Mouse (Mus musculus) MEL (cell line): Measurements from ENCODE around the gene Mycbp2.

Source experiments
- CTCF ChIP-seq, 3 experiments: IDR thresholded peaks in 2 of 3; conservative IDR thresholded peaks in 1 of 3; 2 replicates each; pipeline ENCODE4 v1.5.1; 2011 to 2012; ENCODE audit warnings: low read length in 3 of 3, low read depth in 2 of 3, mild to moderate bottlenecking in 2 of 3, improper control_type of control experiment in 1 of 3, inconsistent platforms in 1 of 3, mixed read lengths in 1 of 3, moderate library complexity in 1 of 3; ENCODE audit not compliant: control insufficient read depth in 1 of 3, insufficient read depth in 1 of 3, poor library complexity in 1 of 3, severe bottlenecking in 1 of 3
- E2F4 ChIP-seq: IDR thresholded peaks from 2 replicates; pipeline ENCODE4 v1.6.1; 2011; ENCODE audit warnings: low read depth, low read length, improper control_type of control experiment, borderline replicate concordance
- EP300 ChIP-seq, 2 experiments: IDR thresholded peaks; 2 replicates each; pipeline ENCODE4 v1.6.1; 2011; ENCODE audit warnings: improper control_type of control experiment in 2 of 2, low read length in 2 of 2, low read depth in 1 of 2, mild to moderate bottlenecking in 1 of 2
- KAT2A ChIP-seq: conservative IDR thresholded peaks from 2 replicates; pipeline ENCODE4 v1.6.1; 2012; ENCODE audit warnings: low read depth, low read length, improper control_type of control experiment, inconsistent platforms
- MAFK ChIP-seq: IDR thresholded peaks from 2 replicates; pipeline ENCODE4 v1.6.1; 2011; ENCODE audit warnings: low read depth, mild to moderate bottlenecking, low read length, improper control_type of control experiment, borderline replicate concordance
- ZC3H11A ChIP-seq: IDR thresholded peaks from 2 replicates; pipeline ENCODE4 v1.6.1; 2012; ENCODE audit warnings: low read depth, mild to moderate bottlenecking, inconsistent platforms, low read length, improper control_type of control experiment

DNA sequence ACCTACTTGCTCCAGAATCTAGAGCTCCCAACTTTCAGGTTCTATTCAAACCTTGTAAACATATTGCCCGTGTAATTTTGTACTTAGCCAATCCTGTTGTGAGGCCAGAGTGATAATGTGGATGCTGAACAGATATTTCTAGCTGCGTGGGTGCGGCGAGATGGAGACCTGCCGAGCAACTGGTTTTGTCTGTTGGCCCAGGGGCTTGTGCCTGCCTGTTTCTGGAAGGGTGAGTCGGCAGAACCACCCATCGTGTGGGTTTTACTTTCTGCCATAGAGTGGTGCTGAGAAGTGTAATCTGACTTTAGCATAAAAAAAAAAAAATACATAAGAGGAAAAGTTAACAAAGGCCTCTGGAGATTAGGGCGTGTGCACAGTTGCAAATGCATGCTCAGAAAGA is 40.3 kb upstream of the Mycbp2 start:
- no peak for TF ChIP-seq ZC3H11A
- no peak for TF ChIP-seq KAT2A
- TF ChIP-seq CTCF (IDR thresholded peaks at IDR 0.05 in 2 of 3, conservative IDR thresholded peaks at IDR 0.05 in 1 of 3; ENCODE audit: control insufficient read depth in 1 of 3, insufficient read depth in 1 of 3, low read depth in 2 of 3, low read length in 3 of 3, poor library complexity in 1 of 3, severe bottlenecking in 1 of 3), result no peak
- no peak for TF ChIP-seq E2F4
- no peak for TF ChIP-seq MAFK
- TF ChIP-seq EP300 (IDR thresholded peaks at IDR 0.05; ENCODE audit: low read depth in 1 of 2, low read length in 2 of 2), result no peak
